9 mouse cellular contexts compared by ENCODE assay signal in the genomic region with DNA sequence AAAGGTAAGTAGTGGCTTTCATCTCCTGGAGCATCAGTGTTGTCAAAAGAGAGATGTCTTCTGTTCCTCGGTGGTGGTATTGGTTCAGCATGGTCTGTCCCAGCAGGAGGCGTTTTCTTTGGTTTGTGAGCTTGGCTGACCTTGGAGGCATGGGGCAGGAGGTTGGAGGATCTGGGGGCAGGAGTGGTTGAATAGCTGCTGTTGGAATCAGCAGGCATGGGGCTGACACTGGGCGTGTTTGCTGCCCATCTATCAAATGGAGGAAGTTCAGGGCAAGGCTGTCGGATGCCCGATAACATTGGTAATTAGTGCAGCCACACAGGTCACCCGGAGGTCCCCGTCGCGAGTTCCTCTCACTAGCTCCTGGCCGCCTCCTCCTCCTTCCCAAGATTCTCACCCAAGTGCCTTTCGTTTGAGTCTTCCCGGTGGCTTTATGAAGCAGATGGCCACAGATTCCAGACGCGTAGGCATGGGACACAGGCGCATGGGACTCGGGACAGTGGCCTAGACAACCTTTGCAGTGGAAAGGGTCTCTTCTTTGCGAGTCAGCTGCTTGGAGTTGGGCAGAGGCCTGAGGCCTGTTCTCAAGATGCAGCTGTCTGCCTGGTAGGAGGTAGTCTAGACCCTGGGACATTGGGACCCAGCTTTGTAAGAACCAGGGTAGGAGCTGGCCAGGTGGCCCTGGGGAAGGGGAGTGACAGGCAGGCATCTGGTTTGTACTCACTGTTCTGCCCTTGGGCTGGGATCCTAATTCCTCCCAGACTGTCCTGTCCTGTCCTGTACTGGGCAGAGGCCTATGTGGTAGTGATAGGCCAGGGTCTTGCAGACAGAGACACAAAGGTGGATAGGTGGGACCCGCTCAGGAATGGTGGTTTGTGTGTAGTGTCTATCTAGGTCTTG. TPM values are rescaled to one million over a fixed set of nuclear protein-coding genes. Genes with fewer than 3 reads are reported as not detected.
DNase-seq lines count a peak whose midpoint lies in the region; ATAC-seq lines count a peak whose summit lies in the region.
"Had no signal": no experiment of that assay in that cellular context is flagged by ENCODE, and none has a peak within 500 bp of the region (broad histone marks: within the 10 kb centered on the region; RNA-seq: fewer than 3 reads in every experiment).

No protein-coding gene starts in this region.

- no peaks in the 10 kb centered on the region for H3K9me3 ChIP-seq in embryonic facial prominence, embryonic 15.5 days (replicated peaks)
- H3K9me3 ChIP-seq in hindbrain, embryonic 16.5 days (ENCODE audit: control insufficient read depth, low read length): no peaks in the 10 kb centered on the region
- no peaks in the 10 kb centered on the region for H3K9me3 ChIP-seq in liver, embryonic 15.5 days (replicated peaks)

- peak overlapping the region; percentile 64 for H3K4me3 ChIP-seq in brown adipose tissue, adult 24 weeks (ENCODE audit: insufficient read depth, low read depth, low read length)
- peak overlapping the region; percentile 65 for H3K4me3 ChIP-seq in embryonic facial prominence, embryonic 15.5 days (replicated peaks)
- H3K4me3 ChIP-seq in hindbrain, embryonic 16.5 days (ENCODE audit: low read length): peak overlapping the region; percentile 72
- H3K4me3 ChIP-seq in liver, embryonic 15.5 days (replicated peaks): no peak overlapping the region

- H3K27ac ChIP-seq in brown adipose tissue, adult 24 weeks (replicated peaks; ENCODE audit: low read depth, low read length): no peak overlapping the region
- 0 out of 2 replicates have a peak overlapping the region, but pooled peaks have one; percentile 22 for H3K27ac ChIP-seq in embryonic facial prominence, embryonic 15.5 days (replicated peaks)
- H3K27ac ChIP-seq in hindbrain, embryonic 16.5 days (ENCODE audit: low read depth, low read length): no peak overlapping the region
- H3K27ac ChIP-seq in liver, embryonic 15.5 days (replicated peaks): no peak overlapping the region

- peaks cover 41% of the 10 kb centered on the region for H3K4me1 ChIP-seq in brown adipose tissue, adult 24 weeks (ENCODE audit: control insufficient read depth, insufficient read depth, insufficient read length, low read length)
- peaks cover 87% of the 10 kb centered on the region for H3K4me1 ChIP-seq in embryonic facial prominence, embryonic 15.5 days
- peaks cover 63% of the 10 kb centered on the region for H3K4me1 ChIP-seq in hindbrain, embryonic 16.5 days (ENCODE audit: control insufficient read depth, insufficient read depth, low read depth, low read length)
- H3K4me1 ChIP-seq in liver, embryonic 15.5 days (replicated peaks): peaks cover 22% of the 10 kb centered on the region

- 27% methylated on average over 18 of the region's 18 CpGs for WGBS in embryonic facial prominence, embryonic 15.5 days
- 30% methylated on average over 18 of the region's 18 CpGs for WGBS in hindbrain, embryonic 16.5 days
- 26% methylated on average over 18 of the region's 18 CpGs for WGBS in liver, embryonic 15.5 days (ENCODE audit: insufficient replicate concordance)

- peak overlapping the region; percentile 97 for H3K4me2 ChIP-seq in embryonic facial prominence, embryonic 15.5 days (replicated peaks)
- H3K4me2 ChIP-seq in hindbrain, embryonic 16.5 days (ENCODE audit: low read length): peak overlapping the region; percentile 91
- peak overlapping the region; percentile 71 for H3K4me2 ChIP-seq in liver, embryonic 15.5 days

- peak overlapping the region; percentile 15; the same call in 1 of the 2 replicates for H3K9ac ChIP-seq in embryonic facial prominence, embryonic 15.5 days
- H3K9ac ChIP-seq in hindbrain, embryonic 16.5 days (ENCODE audit: low read depth, low read length): peak overlapping the region; percentile 76
- no peak overlapping the region for H3K9ac ChIP-seq in liver, embryonic 15.5 days

- ATAC-seq in embryonic facial prominence, embryonic 15.5 days (ENCODE audit: insufficient number of reproducible peaks, low FRiP score, low TSS enrichment, low read depth): no peak
- no peak for ATAC-seq in hindbrain, embryonic 16.5 days
- no peak for ATAC-seq in liver, embryonic 15.5 days (ENCODE audit: insufficient read depth)
- ATAC-seq in inflammation-experienced regulatory T-cells, adult 6 months: no peak
- ATAC-seq in monocyte, adult 5-6 weeks (replicated peaks; ENCODE audit: insufficient number of reproducible peaks, low FRiP score, low TSS enrichment, poor library complexity, severe bottlenecking): no peak

- no peaks in the 10 kb centered on the region for H3K36me3 ChIP-seq in embryonic facial prominence, embryonic 15.5 days
- no peaks in the 10 kb centered on the region for H3K36me3 ChIP-seq in hindbrain, embryonic 16.5 days (ENCODE audit: control insufficient read depth, insufficient read depth, low read length)
- H3K36me3 ChIP-seq in liver, embryonic 15.5 days (replicated peaks): no peaks in the 10 kb centered on the region

- DNase-seq in frontal cortex, postnatal 10 days (ENCODE audit: low spot score in 2 of 2): no peak
- no peak for DNase-seq in ovary, adult 18-20 months (ENCODE audit: low spot score)

- no peaks in the 10 kb centered on the region for H3K27me3 ChIP-seq in embryonic facial prominence, embryonic 15.5 days
- H3K27me3 ChIP-seq in hindbrain, embryonic 16.5 days (replicated peaks; ENCODE audit: control insufficient read depth, insufficient read depth, low read length): no peaks in the 10 kb centered on the region; the same call in 1 of the 2 replicates
- peaks cover 72% of the 10 kb centered on the region for H3K27me3 ChIP-seq in liver, embryonic 15.5 days

RNA-seq across cellular contexts. Expression of gene Gse1, which starts 2.7 kb away (rescaled TPM):
- polyA plus RNA-seq in brown adipose tissue, adult 24 weeks (2012; ENCODE audit: insufficient read depth, insufficient read length, missing spikeins): 8.0 and 9.9 TPM in 2 replicates
- 11.1 and 12.0 TPM in 2 replicates for polyA plus RNA-seq in embryonic facial prominence, embryonic 15.5 days (2015; fragmentation: Nextera tagmentation; extraction: Ambion mirVana)
- polyA plus RNA-seq in hindbrain, embryonic 16.5 days (2015; fragmentation: Nextera tagmentation; extraction: Ambion mirVana): 10.7 and 14.8 TPM in 2 replicates
- 8.7 and 10.6 TPM in 2 replicates for polyA plus RNA-seq in liver, embryonic 15.5 days (2015; fragmentation: Nextera tagmentation; extraction: Ambion mirVana)
- 1 to 10 TPM; 2.0 to 4.0 (median 3.2) TPM for polyA plus RNA-seq in inflammation-experienced regulatory T-cells, adult 6 months (2017; shearing (Covaris generic))
- 9.9 to 23.3 TPM (median 10.5 TPM) in 3 replicates for total RNA-seq in monocyte, adult 5-6 weeks (2017)

RNA-seq across cellular contexts. Expression of gene Fam92b, which starts 53.7 kb away (rescaled TPM):
- polyA plus RNA-seq in brown adipose tissue, adult 24 weeks (2012; ENCODE audit: insufficient read depth, insufficient read length, missing spikeins): not detected in 2 replicates
- 6.6 and 11.4 TPM in 2 replicates for polyA plus RNA-seq in embryonic facial prominence, embryonic 15.5 days (2015; fragmentation: Nextera tagmentation; extraction: Ambion mirVana)
- polyA plus RNA-seq in hindbrain, embryonic 16.5 days (2015; fragmentation: Nextera tagmentation; extraction: Ambion mirVana): 1.8 and 2.6 TPM in 2 replicates
- polyA plus RNA-seq in liver, embryonic 15.5 days (2015; fragmentation: Nextera tagmentation; extraction: Ambion mirVana): not detected in 2 replicates
- not detected for polyA plus RNA-seq in inflammation-experienced regulatory T-cells, adult 6 months (2017; shearing (Covaris generic))
- not detected in 3 replicates for total RNA-seq in monocyte, adult 5-6 weeks (2017)
- total RNA-seq: neutrophil, adult 5-6 weeks had no signal
